Comparison of ENCODE assay signal across 11 mouse cellular contexts in genomic region chr13:70598941-70599340, GRCm38 (mm10). TPM values are rescaled to one million over a fixed set of nuclear protein-coding genes. Genes with fewer than 3 reads are reported as not detected.
DNase-seq lines count a peak whose midpoint lies in the region.
"Had no signal": no experiment of that assay in that cellular context is flagged by ENCODE, and none has a peak within 500 bp of the region (broad histone marks: within the 10 kb centered on the region; RNA-seq: fewer than 3 reads in every experiment).

No protein-coding gene starts in this region.

- DNase-seq in heart, adult 18-20 months: peak; percentile 29 to 45
- no peak for DNase-seq in heart, adult 8-10 months (ENCODE audit: low spot score)
- peak; percentile 31 to 57 for DNase-seq in left cerebral cortex, postnatal 10 days (ENCODE audit: extremely low spot score in 1 of 2, low spot score in 2 of 2)
- DNase-seq in left cerebral cortex, adult 11 months (ENCODE audit: low spot score): no peak
- DNase-seq in adipocyte (ENCODE audit: low spot score): peak; percentile 6
- peak; percentile 54 for DNase-seq in lung, postnatal 14 days
- DNase-seq in adrenal gland, postnatal 10 days: no peak
- DNase-seq in B cell, adult 2 months: no peak
- DNase-seq: cerebellum, adult 9-11 months; gastrocnemius, adult 2 months; thymus, postnatal 25 days had no signal

- intact Hi-C loops in left cerebral cortex, postnatal 10 days (cut with DNase I): no loop called here

RNA-seq across cellular contexts. Expression of gene Ice1, which starts 38.5 kb away (rescaled TPM):
- 10 to 100 TPM; 29.4 to 29.9 TPM for total RNA-seq in heart, adult 18-20 months (2021)
- total RNA-seq in heart, adult 8-10 months (2022): 10 to 100 TPM; 24.3 to 30.9 (median 26.7) TPM
- 10 to 100 TPM; 79.1 to 81.6 TPM for total RNA-seq in left cerebral cortex, postnatal 10 days (2021)
- 10 to 100 TPM; 22.5 to 31.4 TPM for total RNA-seq in adrenal gland, postnatal 10 days (2021)

Comparison
In these comparisons a context has a peak if more than half of its experiments do, and no peak if none do; other contexts are left out.
1. DNase-seq: peak in heart, adult 18-20 months (2 of 2), left cerebral cortex, postnatal 10 days (2 of 2), adipocyte (single experiment) and lung, postnatal 14 days (single experiment); none in heart, adult 8-10 months (single experiment), left cerebral cortex, adult 11 months (single experiment), adrenal gland, postnatal 10 days (single experiment) and B cell, adult 2 months (0 of 2).